Mouse (Mus musculus) CH12.LX (cell line): ENCODE data around the gene Hes3. TPM values are rescaled to one million over a fixed set of nuclear protein-coding genes. Genes with fewer than 3 reads are reported as not detected.
A peak's percentile ranks its signal among the peaks of the same experiment; 100 is the strongest.

Experiments
- DNase-seq: peaks from one replicate; pipeline ENCODE4 v3.0.0-alpha.2; 2013; ENCODE audit errors: extremely low read depth
- H3K27ac ChIP-seq: 2 replicates; pipeline ENCODE4 v1.5.1; 2012; ENCODE audit warnings: low read depth, mild to moderate bottlenecking, control low read depth, moderate library complexity; ENCODE audit not compliant: insufficient read depth
- H3K27me3 ChIP-seq: replicated peaks from 2 replicates; pipeline ENCODE3; 2012; ENCODE audit warnings: inconsistent platforms
- H3K36me3 ChIP-seq, 2 experiments: replicated peaks in 1 of 2; 2 replicates each; pipeline versions ENCODE3 to v1.6.1; 2012; ENCODE audit warnings: inconsistent platforms in 1 of 2, low read length in 1 of 2, mild to moderate bottlenecking in 1 of 2, mixed read lengths in 1 of 2, moderate library complexity in 1 of 2; ENCODE audit not compliant: control insufficient read depth in 1 of 2, insufficient read depth in 1 of 2
- H3K4me1 ChIP-seq, 2 experiments: 2 replicates each; pipeline ENCODE4 v1.6.1; 2012; ENCODE audit warnings: inconsistent platforms in 1 of 2, moderate library complexity in 1 of 2; ENCODE audit not compliant: insufficient read depth in 2 of 2, control insufficient read depth in 1 of 2
- H3K4me2 ChIP-seq: 2 replicates; pipeline ENCODE4 v1.6.1; 2012; ENCODE audit warnings: low read depth, mild to moderate bottlenecking, control low read depth; ENCODE audit not compliant: poor library complexity, insufficient read depth, severe bottlenecking
- H3K4me3 ChIP-seq, 3 experiments: fragments of 150-350 bp in 1 of 3; sonication (generic) in 1 of 3; replicated peaks in 1 of 3; 2 replicates each; pipeline versions ENCODE3 to v1.5.1; 2011 to 2012; ENCODE audit warnings: low read depth in 2 of 3, low read length in 2 of 3, mild to moderate bottlenecking in 2 of 3, moderate library complexity in 2 of 3, control low read depth in 1 of 3, improper control_type of control experiment in 1 of 3, inconsistent platforms in 1 of 3, mixed read lengths in 1 of 3; ENCODE audit not compliant: poor library complexity in 1 of 3
- H3K79me2 ChIP-seq: replicated peaks from 2 replicates; pipeline ENCODE4 v1.6.1; 2012; ENCODE audit warnings: mild to moderate bottlenecking, moderate library complexity; ENCODE audit not compliant: control insufficient read depth, poor library complexity, insufficient read depth, severe bottlenecking; ENCODE audit errors: extremely low read depth
- H3K9ac ChIP-seq: 2 replicates; pipeline ENCODE4 v1.6.1; 2012; ENCODE audit warnings: low read depth, mild to moderate bottlenecking, control low read depth, moderate library complexity; ENCODE audit not compliant: insufficient read depth
- H3K9me3 ChIP-seq: replicated peaks from 2 replicates; pipeline ENCODE3; 2012; ENCODE audit warnings: low read length, inconsistent platforms, mixed read lengths
- CHD2 ChIP-seq: IDR thresholded peaks from 2 replicates; pipeline ENCODE4 v1.6.1; 2011; ENCODE audit warnings: low read length, improper control_type of control experiment
- CTCF ChIP-seq, 2 experiments: IDR thresholded peaks in 1 of 2; conservative IDR thresholded peaks in 1 of 2; 2 replicates each; pipeline ENCODE4 v1.5.1; 2011 to 2012; ENCODE audit warnings: low read depth in 2 of 2, low read length in 2 of 2, improper control_type of control experiment in 1 of 2, inconsistent platforms in 1 of 2, mild to moderate bottlenecking in 1 of 2, moderate library complexity in 1 of 2
- JUN ChIP-seq: IDR thresholded peaks from 2 replicates; pipeline ENCODE4 v1.6.1; 2011; ENCODE audit warnings: low read depth, mild to moderate bottlenecking, low read length, improper control_type of control experiment, moderate library complexity; ENCODE audit not compliant: insufficient read depth
- JUND ChIP-seq: conservative IDR thresholded peaks from 2 replicates; pipeline ENCODE4 v1.6.1; 2011; ENCODE audit warnings: low read depth, low read length, improper control_type of control experiment
- KAT2A ChIP-seq: IDR thresholded peaks from 2 replicates; pipeline ENCODE4 v1.6.1; 2012; ENCODE audit warnings: low read length, improper control_type of control experiment, inconsistent platforms; ENCODE audit not compliant: insufficient replicate concordance
- MAFK ChIP-seq: IDR thresholded peaks from 2 replicates; pipeline ENCODE4 v1.6.1; 2011; ENCODE audit warnings: low read length, improper control_type of control experiment; ENCODE audit not compliant: insufficient replicate concordance
- MEF2A ChIP-seq: IDR thresholded peaks from 2 replicates; pipeline ENCODE4 v1.6.1; 2014; ENCODE audit warnings: low read depth, mild to moderate bottlenecking, inconsistent platforms, low read length, improper control_type of control experiment, borderline replicate concordance
- NELFE ChIP-seq: IDR thresholded peaks from 2 replicates; pipeline ENCODE4 v1.6.1; 2011; ENCODE audit warnings: low read depth, low read length, improper control_type of control experiment
- NRF1 ChIP-seq: IDR thresholded peaks from 2 replicates; pipeline ENCODE4 v1.6.1; 2014; ENCODE audit warnings: low read depth, mild to moderate bottlenecking, inconsistent platforms, low read length, improper control_type of control experiment, moderate library complexity
- POLR2AphosphoS2 ChIP-seq: IDR thresholded peaks from 2 replicates; pipeline ENCODE4 v1.6.1; 2011; ENCODE audit warnings: low read depth, low read length, improper control_type of control experiment
- RAD21 ChIP-seq: IDR thresholded peaks from 2 replicates; pipeline ENCODE4 v1.6.1; 2011; ENCODE audit warnings: low read depth, mild to moderate bottlenecking, low read length, improper control_type of control experiment, moderate library complexity
- RCOR1 ChIP-seq: conservative IDR thresholded peaks from 2 replicates; pipeline ENCODE4 v1.6.1; 2012; ENCODE audit warnings: low read depth, mild to moderate bottlenecking, inconsistent platforms, low read length, improper control_type of control experiment
- SIN3A ChIP-seq: IDR thresholded peaks from 2 replicates; pipeline ENCODE4 v1.6.1; 2012; ENCODE audit warnings: low read length, improper control_type of control experiment, inconsistent platforms
- SMC3 ChIP-seq: IDR thresholded peaks from 2 replicates; pipeline ENCODE4 v1.6.1; 2011; ENCODE audit warnings: low read depth, low read length, improper control_type of control experiment
- UBTF ChIP-seq: IDR thresholded peaks from 2 replicates; pipeline ENCODE4 v1.6.1; 2012; ENCODE audit warnings: low read depth, mild to moderate bottlenecking, inconsistent platforms, low read length, improper control_type of control experiment, moderate library complexity
- USF1 ChIP-seq: IDR thresholded peaks from 2 replicates; pipeline ENCODE4 v1.6.1; 2014; ENCODE audit warnings: low read depth, mild to moderate bottlenecking, inconsistent platforms, low read length, improper control_type of control experiment
- dilution Hi-C: fragments of 300-500 bp; cut with MboI; formaldehyde crosslinking; loops from 2 replicates; pipeline ENCODE4 v1.14.3; 2020; ENCODE audit warnings: low sequenced_read_pairs; ENCODE audit not compliant: extremely low pct_unique_long_range_greater_than_20kb, extremely low pct_ligation_motif_present
- in situ Hi-C: fragments of 300-500 bp; cut with MboI; formaldehyde crosslinking; loops from 3 replicates; pipeline ENCODE4 v1.14.3; 2019; ENCODE audit warnings: low sequenced_read_pairs, low pct_ligation_motif_present, low pct_unique_long_range_greater_than_20kb, mixed read lengths
- polyA plus RNA-seq: library from polyadenylated mRNA; unstranded; fragments of >175 nt; gene quantifications from 2 replicates; pipeline ENCODE4 v1.2.1, GENCODE M21; 2012; ENCODE audit warnings: low read depth; ENCODE audit not compliant: insufficient read length
- total RNA-seq, 2 experiments: library from RNA; depleted of rRNA; stranded (reverse); fragments of 300-350 nt in 1 of 2; fragments of >200 nt in 1 of 2; gene quantifications; 2 replicates each; pipeline ENCODE4 v1.2.3; 2012 to 2014

Hes3 gene
- total and polyA plus RNA-seq, 3 experiments = 0.17 to 0.21 TPM; not detected in 1

GRCm38 (mm10) chr4:152265791-152266190, 25.7 kb downstream of the Hes3 start:
- H3K27ac ChIP-seq = no peak overlapping the region
- no peaks in the 10 kb centered on the region for H3K27me3 ChIP-seq
- peaks cover 19 to 80% of the 10 kb centered on the region in 2 experiments for H3K4me1 ChIP-seq
- no peak for TF ChIP-seq UBTF
- TF ChIP-seq RAD21 = no peak
- no peak for TF ChIP-seq JUND
- no peak for TF ChIP-seq KAT2A
- no peak for TF ChIP-seq RCOR1
- in situ Hi-C loops (no loop called here), dilution Hi-C loops (no loop called here)
- no peak overlapping the region for H3K4me2 ChIP-seq
- H3K9ac ChIP-seq = no peak overlapping the region
- no peaks in the 10 kb centered on the region for H3K9me3 ChIP-seq
- no peak overlapping the region for H3K4me3 ChIP-seq
- DNase-seq = no peak
- no peaks in the 10 kb centered on the region for H3K79me2 ChIP-seq
- H3K36me3 ChIP-seq = peaks cover 2 to 66% of the 10 kb centered on the region in 2 experiments

DNA sequence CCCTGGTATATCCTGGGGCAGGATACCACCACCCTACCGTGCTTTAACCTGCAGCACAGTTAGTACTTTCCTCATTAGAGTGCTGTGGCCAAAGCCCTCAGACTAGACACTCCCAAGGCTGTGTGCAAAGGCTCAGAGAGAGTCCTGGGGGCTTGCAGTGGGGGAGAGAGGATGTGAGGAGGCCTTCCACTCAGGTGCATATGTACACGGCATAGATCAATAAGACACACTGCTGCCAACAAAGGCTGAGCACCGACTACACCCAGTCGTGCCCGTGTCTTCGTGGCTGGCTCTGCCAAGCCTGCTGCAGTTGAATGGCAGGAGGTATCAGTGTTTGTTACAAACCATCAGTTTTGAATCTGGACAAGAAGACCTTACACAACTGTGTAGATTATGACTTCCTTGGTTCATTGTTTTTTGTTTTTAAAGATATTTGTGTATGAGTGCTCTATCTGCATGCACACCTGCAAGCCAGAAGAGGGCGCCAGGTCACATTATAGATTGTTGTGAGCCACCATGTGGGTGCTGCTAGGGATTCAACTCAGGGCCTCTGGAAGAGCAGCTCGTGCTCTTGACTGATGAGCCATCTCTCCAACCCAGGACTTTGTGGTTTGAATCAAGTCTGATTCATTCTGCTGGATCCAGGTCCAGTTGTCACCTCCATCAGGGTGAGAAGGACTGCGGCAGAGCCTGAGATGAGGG, 26.4 kb downstream of the Hes3 start:
- TF ChIP-seq NELFE (no peak), POLR2AphosphoS2 (no peak), NRF1 (no peak), CTCF (conservative IDR thresholded peaks at IDR 0.05 in 1 of 2, IDR thresholded peaks at IDR 0.05 in 1 of 2; ENCODE audit: low read depth in 2 of 2, low read length in 2 of 2) (peak in 1 of 2 experiments; percentile 65; a peak in 3 of 4 replicates), JUN (no peak), MAFK (no peak), MEF2A (no peak), CHD2 (no peak), SIN3A (no peak), SMC3 (peak; percentile 58), USF1 (no peak), RAD21 (peak; percentile 44)
- TF ChIP-seq, all 38 proteins: peak for 3
- in situ Hi-C loops = no loop called here
- H3K27me3 ChIP-seq = no peaks in the 10 kb centered on the region
- no peak overlapping the region for H3K4me2 ChIP-seq
- no peaks in the 10 kb centered on the region for H3K79me2 ChIP-seq
- peaks cover 4 to 74% of the 10 kb centered on the region in 2 experiments for H3K36me3 ChIP-seq
- peaks cover 11 to 73% of the 10 kb centered on the region in 2 experiments for H3K4me1 ChIP-seq
- no peak overlapping the region for H3K27ac ChIP-seq
- H3K9ac ChIP-seq = no peak overlapping the region
- DNase-seq = peak; percentile 34
- dilution Hi-C loops = no loop called here
- no peak overlapping the region for H3K4me3 ChIP-seq
- H3K9me3 ChIP-seq = no peaks in the 10 kb centered on the region
